Mouse (Mus musculus): ENCODE data around the gene Slc25a22.

- no peak for TF ChIP-seq CTCF (IDR thresholded peaks at IDR 0.05; ENCODE audit: low read depth)
- no peak for TF ChIP-seq EP300 (IDR thresholded peaks at IDR 0.05; ENCODE audit: low read depth)
Observed at GRCm38 (mm10) chr7:141482531-141483024, 44.9 kb upstream of the Slc25a22 start.

Data from liver, embryonic 14.5 days (tissue).